Mouse (Mus musculus) heart, embryonic 14.5 days (tissue): ENCODE results near the gene Map2k5. TPM values are rescaled to one million over a fixed set of nuclear protein-coding genes. Genes with fewer than 3 reads are reported as not detected.

Source experiments
- ATAC-seq: fragments of 200-750 bp; cut with Nextera tagmentation; 2 replicates; pipeline ENCODE4 v1.8.0; 2017; ENCODE audit warnings: low read depth, moderate TSS enrichment; ENCODE audit not compliant: insufficient number of reproducible peaks, insufficient read depth, low FRiP score
- H3K27ac ChIP-seq, 2 experiments: fragments of 200-500 bp in 1 of 2; fragments of 300-500 bp in 1 of 2; sonication (generic) in 1 of 2; replicated peaks in 1 of 2; 2 replicates each; pipeline ENCODE4 v1.5.1; 2012 to 2014; ENCODE audit warnings: low read depth in 2 of 2, low read length in 2 of 2, control low read depth in 1 of 2, mild to moderate bottlenecking in 1 of 2, mixed read lengths in 1 of 2; ENCODE audit not compliant: control insufficient read depth in 1 of 2, insufficient read depth in 1 of 2
- H3K27me3 ChIP-seq: fragments of 300-500 bp; sonication (generic); 2 replicates; pipeline ENCODE4 v1.6.1; 2014; ENCODE audit warnings: mild to moderate bottlenecking, low read length, control low read depth; ENCODE audit not compliant: control insufficient read depth, insufficient read depth
- H3K36me3 ChIP-seq: fragments of 300-500 bp; sonication (generic); 2 replicates; pipeline ENCODE4 v1.6.1; 2014; ENCODE audit warnings: mild to moderate bottlenecking, control low read depth, low read length, mixed read lengths; ENCODE audit not compliant: control insufficient read depth, insufficient read depth
- H3K4me1 ChIP-seq, 2 experiments: fragments of 200-500 bp in 1 of 2; fragments of 300-500 bp in 1 of 2; sonication (generic) in 1 of 2; 2 replicates each; pipeline ENCODE4 v1.6.1; 2012 to 2014; ENCODE audit warnings: low read length in 2 of 2, control low read depth in 1 of 2, mixed read lengths in 1 of 2; ENCODE audit not compliant: control insufficient read depth in 2 of 2, insufficient read depth in 2 of 2
- H3K4me2 ChIP-seq: fragments of 300-500 bp; sonication (generic); 2 replicates; pipeline ENCODE4 v1.6.1; 2014; ENCODE audit warnings: mild to moderate bottlenecking, low read length
- H3K4me3 ChIP-seq, 2 experiments: fragments of 200-500 bp in 1 of 2; fragments of 300-500 bp in 1 of 2; sonication (generic) in 1 of 2; 2 replicates each; pipeline ENCODE4 v1.5.1; 2012 to 2014; ENCODE audit warnings: low read length in 2 of 2, mild to moderate bottlenecking in 2 of 2, control low read depth in 1 of 2, low read depth in 1 of 2, moderate library complexity in 1 of 2; ENCODE audit not compliant: control insufficient read depth in 1 of 2, insufficient read depth in 1 of 2
- H3K9ac ChIP-seq: fragments of 300-500 bp; sonication (generic); 2 replicates; pipeline ENCODE4 v1.6.1; 2014; ENCODE audit warnings: mild to moderate bottlenecking, low read length
- H3K9me3 ChIP-seq: fragments of 300-500 bp; sonication (generic); 2 replicates; pipeline ENCODE4 v1.6.1; 2016; ENCODE audit warnings: low read length, control low read depth; ENCODE audit not compliant: control insufficient read depth
- WGBS: fragments of 180-500 bp; shearing (Covaris S2); extraction: QIAGEN DNeasy Blood & Tissue Kit; methylation state at CpG from one replicate; pipeline ENCODE4 v1.1.7; 2014; 5-methylcytosine and 5-hydroxymethylcytosine counted together
- polyA plus RNA-seq: library from polyadenylated mRNA; unstranded; fragments of >200 nt; fragmentation: Nextera tagmentation; extraction: Ambion mirVana; gene quantifications from 2 replicates; pipeline ENCODE4 v1.2.1, GENCODE M21; 2014

Gene Map2k5
- polyA plus RNA-seq, 1 experiment from 2014 or later = 32.5 TPM

DNA sequence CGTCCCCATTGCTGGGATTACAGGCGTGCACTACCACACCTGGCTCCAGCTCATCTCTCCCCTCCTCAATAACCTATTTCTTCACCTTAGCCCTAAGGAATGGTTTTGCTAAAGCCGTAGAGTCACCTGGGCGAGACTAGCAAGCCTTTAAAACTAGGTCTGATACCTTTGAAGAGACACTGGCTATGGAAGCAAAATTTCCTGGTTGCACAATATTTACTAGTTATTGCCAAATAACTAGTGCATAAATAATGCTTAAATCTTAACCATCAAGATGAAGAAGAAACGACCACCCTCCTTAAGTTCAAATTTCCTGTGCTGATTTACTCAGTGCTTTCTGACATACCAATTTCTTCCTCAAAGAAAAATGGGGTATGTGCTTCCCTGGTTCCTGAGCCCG lies 244.0 kb downstream of the Map2k5 start:
- Histone ChIP-seq H3K4me2 (peak overlapping the region; percentile 94), H3K4me1 (peaks cover 5 to 33% of the 10 kb centered on the region in 2 experiments), H3K4me3 (peak overlapping the region; percentile 28 to 33; a peak in 3 of 4 replicates), H3K9me3 (no peaks in the 10 kb centered on the region), H3K27me3 (peaks cover 56% of the 10 kb centered on the region), H3K36me3 (no peaks in the 10 kb centered on the region), H3K27ac (no peak overlapping the region), H3K9ac (peak overlapping the region; percentile 59)
- no peak for ATAC-seq
- WGBS = 15% methylated on average over 6 of the region's 6 CpGs

- H3K36me3 ChIP-seq = no peaks in the 10 kb centered on the region
- peak overlapping the region; percentile 94 for H3K4me2 ChIP-seq
- H3K27ac ChIP-seq = peak overlapping the region; percentile 74 to 80
- H3K27me3 ChIP-seq = peaks cover 48% of the 10 kb centered on the region
- peaks cover 2 to 29% of the 10 kb centered on the region in 2 experiments for H3K4me1 ChIP-seq
- H3K9ac ChIP-seq = peak overlapping the region; percentile 84
- peak; percentile 97 for ATAC-seq
- under 1% methylated on average over 48 of the region's 48 CpGs for WGBS
- peak overlapping the region; percentile 55 to 68 for H3K4me3 ChIP-seq
- H3K9me3 ChIP-seq = no peaks in the 10 kb centered on the region
Measured at GRCm38 (mm10) chr9:63132673-63133601, 244.8 kb downstream of the Map2k5 start.

DNA sequence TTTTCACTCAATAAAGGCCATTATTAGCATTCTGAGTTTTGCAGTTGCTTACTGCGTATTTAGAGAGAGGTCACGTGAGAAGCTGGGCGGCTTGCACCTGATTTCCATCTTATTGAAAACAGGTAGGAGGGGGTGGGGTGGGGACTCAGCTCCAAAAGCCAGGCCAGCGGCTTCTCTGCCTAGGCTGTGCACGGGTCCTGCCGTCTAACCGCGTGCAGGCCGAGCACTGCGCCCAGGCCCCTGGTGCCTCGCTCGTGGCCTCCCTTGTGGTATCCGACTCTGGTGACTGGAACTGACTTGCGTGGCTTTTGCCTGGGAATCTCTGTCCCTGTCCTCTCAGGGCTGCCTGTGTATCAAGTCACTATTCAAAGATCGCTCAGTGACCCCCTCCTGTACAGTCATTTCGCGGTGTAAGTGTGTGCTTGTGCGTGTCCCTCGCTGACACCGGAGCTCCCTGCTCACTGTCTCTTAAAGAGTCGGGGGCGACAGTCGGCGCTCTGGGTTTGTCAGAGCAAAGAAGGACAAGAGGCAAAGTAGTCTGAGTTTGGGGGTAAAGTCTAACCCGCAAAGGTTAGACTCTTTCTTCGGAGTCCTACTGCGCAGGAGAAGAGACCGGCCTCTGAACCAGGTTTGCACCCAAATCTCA lies 245.6 kb downstream of the Map2k5 start:
- peaks cover 40% of the 10 kb centered on the region for H3K27me3 ChIP-seq
- H3K9ac ChIP-seq = peak overlapping the region; percentile 84
- H3K36me3 ChIP-seq = no peaks in the 10 kb centered on the region
- ATAC-seq = peak; percentile 45; the same call in 1 of the 2 replicates
- 3% methylated on average over 28 of the region's 28 CpGs for WGBS
- peak overlapping the region; percentile 55 to 68 for H3K4me3 ChIP-seq
- H3K27ac ChIP-seq = peak overlapping the region; percentile 74 to 80
- peaks cover 2 to 26% of the 10 kb centered on the region in 2 experiments for H3K4me1 ChIP-seq
- H3K4me2 ChIP-seq = peak overlapping the region; percentile 94
- H3K9me3 ChIP-seq = no peaks in the 10 kb centered on the region

DNA sequence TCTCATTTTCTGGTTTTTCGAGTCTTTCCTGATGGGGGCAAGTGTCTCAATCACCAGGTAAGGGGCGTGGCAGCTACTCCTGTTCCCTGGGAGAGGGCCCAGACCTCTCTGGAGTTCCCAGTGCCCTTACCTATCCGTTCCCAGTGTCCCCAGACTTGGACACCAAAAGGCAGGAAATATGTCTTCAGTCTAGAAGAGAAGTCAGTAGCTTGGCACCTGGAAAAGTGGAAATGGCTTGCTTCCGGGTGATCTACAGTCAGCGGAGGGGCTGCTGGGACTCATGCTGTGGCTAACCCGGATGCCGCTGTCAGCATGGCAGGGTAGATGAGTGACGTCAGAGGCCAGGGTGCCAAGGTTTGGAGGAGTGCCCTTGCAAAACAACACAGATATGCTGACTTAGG lies 248.1 kb downstream of the Map2k5 start:
- Histone ChIP-seq H3K9ac (no peak overlapping the region), H3K4me3 (no peak overlapping the region), H3K4me1 (peaks cover 2 to 16% of the 10 kb centered on the region in 2 experiments), H3K9me3 (no peaks in the 10 kb centered on the region), H3K27me3 (peaks cover 16% of the 10 kb centered on the region), H3K4me2 (no peak overlapping the region), H3K36me3 (no peaks in the 10 kb centered on the region), H3K27ac (no peak overlapping the region)
- WGBS = 75% methylated on average over 8 of the region's 8 CpGs
- ATAC-seq = no peak

GRCm38 (mm10) chr9:63124512-63124911 lies 253.2 kb downstream of the Map2k5 start:
- no peak overlapping the region; the same call in 1 of the 2 replicates for H3K9ac ChIP-seq
- 37% methylated on average over 9 of the region's 9 CpGs for WGBS
- H3K4me2 ChIP-seq = peak overlapping the region; percentile 93
- H3K36me3 ChIP-seq = no peaks in the 10 kb centered on the region
- H3K4me3 ChIP-seq = no peak overlapping the region
- no peaks in the 10 kb centered on the region for H3K9me3 ChIP-seq
- no peaks in the 10 kb centered on the region for H3K27me3 ChIP-seq
- H3K4me1 ChIP-seq = peaks cover 0 to 4% of the 10 kb centered on the region in 2 experiments; a peak in 2 of 4 replicates
- H3K27ac ChIP-seq = no peak overlapping the region
- ATAC-seq = no peak

- peak overlapping the region; percentile 83 for H3K9ac ChIP-seq
- H3K4me2 ChIP-seq = peak overlapping the region; percentile 93
- 7% methylated on average over 30 of the region's 30 CpGs for WGBS
- no peaks in the 10 kb centered on the region for H3K9me3 ChIP-seq
- H3K27ac ChIP-seq = peak overlapping the region; percentile 73 to 75
- H3K27me3 ChIP-seq = no peaks in the 10 kb centered on the region
- H3K4me1 ChIP-seq = peaks cover 0 to 4% of the 10 kb centered on the region in 2 experiments; a peak in 2 of 4 replicates
- no peaks in the 10 kb centered on the region for H3K36me3 ChIP-seq
- H3K4me3 ChIP-seq = peak overlapping the region; percentile 53 to 58
- peak; percentile 93 for ATAC-seq
Measured at GRCm38 (mm10) chr9:63123451-63124438, 254.0 kb downstream of the Map2k5 start.
